Mouse (Mus musculus): ENCODE measurements around the gene Lpcat3. TPM values are rescaled to one million over a fixed set of nuclear protein-coding genes. Genes with fewer than 3 reads are reported as not detected.
A peak's percentile ranks its signal among the peaks of the same experiment; 100 is the strongest.
"Not testable (repeated sequence)": the region's sequence is repeated elsewhere in the genome, so short reads cannot be mapped to it uniquely, and the experiment has no call there.

Lpcat3 gene
- 211 and 383 TPM in 2 replicates for polyA plus RNA-seq (2012; rRNA removed)

GRCm38 (mm10) chr6:124662477-124663423 lies at the start of gene Lpcat3:
TSS of gene Lpcat3 (plus strand) at chr6:124663027.
- WGBS: under 1% methylated on average over 86 of the region's 87 CpGs

DNA sequence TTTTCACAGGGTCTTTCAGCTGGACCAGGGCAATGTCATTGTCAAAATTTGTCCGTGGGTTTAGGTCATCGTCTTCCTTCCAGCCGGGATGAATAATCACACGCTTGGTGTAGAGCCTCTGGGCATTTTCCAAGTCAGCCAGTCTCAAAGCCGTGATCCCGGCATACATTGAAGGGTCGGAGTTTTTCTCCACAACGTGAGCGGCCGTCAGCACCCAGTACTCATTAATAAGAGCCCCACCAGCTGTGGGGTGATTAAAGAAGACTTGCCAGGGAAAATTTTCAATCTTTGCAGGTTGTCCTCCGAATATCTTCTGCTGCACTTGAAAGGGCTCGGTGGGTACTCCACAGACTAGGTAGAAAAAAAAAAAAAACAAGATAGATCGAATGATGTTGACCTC lies 37.2 kb upstream of the Lpcat3 start:
- no peak for DNase-seq (ENCODE audit: low read depth, low spot score)
- 81% methylated on average over 13 of the region's 13 CpGs for WGBS

More at GRCm38 (mm10) chr6:124662477-124663423, at the start of gene Lpcat3:
- DNase-seq (ENCODE audit: low read depth, low spot score): peak; percentile 82

- WGBS: 28% methylated on average over 1 of the region's 1 CpGs
- not testable (repeated sequence) for DNase-seq (ENCODE audit: low read depth, low spot score)
Observed at GRCm38 (mm10) chr6:124626184-124626583, 36.6 kb upstream of the Lpcat3 start.

DNA sequence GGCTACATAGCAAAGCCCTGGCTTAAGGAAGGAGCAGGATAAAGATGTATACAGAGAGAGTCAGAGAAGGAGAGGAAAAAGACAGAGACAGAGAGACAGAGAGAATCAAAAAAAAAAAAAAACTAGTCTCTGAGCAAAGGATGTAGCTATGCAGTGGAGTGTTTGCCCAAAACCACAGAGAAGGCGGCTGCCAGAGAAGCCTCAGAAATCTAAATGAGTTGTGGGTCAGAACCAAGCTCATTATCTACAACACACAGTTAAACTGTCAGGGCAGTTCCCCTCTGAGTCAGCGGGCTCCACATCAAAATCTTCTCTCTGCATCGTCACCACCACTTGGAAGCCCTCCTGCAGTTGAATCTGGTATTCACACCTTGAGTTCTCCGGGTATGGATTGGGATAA lies 32.1 kb upstream of the Lpcat3 start:
- WGBS: 74% methylated on average over 4 of the region's 4 CpGs
- no peak for DNase-seq (ENCODE audit: low read depth, low spot score)

- not testable (repeated sequence) for DNase-seq (ENCODE audit: low read depth, low spot score)
- 73% methylated on average over 2 of the region's 2 CpGs for WGBS
Observed at GRCm38 (mm10) chr6:124635985-124636384, 26.8 kb upstream of the Lpcat3 start, which contains the start of gene C1s2. TSS of gene C1s2 (minus strand) at chr6:124636085.

DNA sequence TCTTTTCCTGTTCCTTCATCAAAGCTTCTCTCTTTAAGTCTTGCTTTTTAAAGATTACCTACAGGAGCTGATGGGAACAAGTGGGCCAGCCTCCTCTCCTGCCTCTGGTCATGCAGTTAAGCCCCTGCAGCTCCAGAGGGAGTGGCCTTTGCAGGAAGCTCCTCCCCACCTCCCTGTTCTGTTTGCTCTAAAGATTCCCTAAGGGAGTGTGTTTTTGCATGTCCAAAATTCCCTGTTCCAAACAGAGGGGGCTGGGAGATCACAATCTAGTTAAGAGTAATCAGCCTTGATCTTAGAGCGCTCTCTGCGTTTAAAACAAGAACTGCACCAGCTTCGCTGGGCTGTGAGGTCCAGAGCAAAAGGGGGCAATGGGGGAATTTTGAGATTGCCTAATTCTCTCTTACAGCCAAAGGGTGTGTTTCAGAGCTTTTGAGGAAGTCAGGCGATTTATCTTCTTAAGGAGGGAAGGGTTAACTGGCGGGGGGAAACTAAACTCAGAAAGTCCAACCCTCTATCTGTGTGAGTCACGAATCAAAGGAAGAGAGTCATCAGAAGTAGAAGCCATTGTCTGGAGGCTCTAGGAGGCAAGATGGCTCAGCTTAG lies 25.9 kb upstream of the Lpcat3 start:
- 18% methylated on average over 6 of the region's 6 CpGs for WGBS

DNA sequence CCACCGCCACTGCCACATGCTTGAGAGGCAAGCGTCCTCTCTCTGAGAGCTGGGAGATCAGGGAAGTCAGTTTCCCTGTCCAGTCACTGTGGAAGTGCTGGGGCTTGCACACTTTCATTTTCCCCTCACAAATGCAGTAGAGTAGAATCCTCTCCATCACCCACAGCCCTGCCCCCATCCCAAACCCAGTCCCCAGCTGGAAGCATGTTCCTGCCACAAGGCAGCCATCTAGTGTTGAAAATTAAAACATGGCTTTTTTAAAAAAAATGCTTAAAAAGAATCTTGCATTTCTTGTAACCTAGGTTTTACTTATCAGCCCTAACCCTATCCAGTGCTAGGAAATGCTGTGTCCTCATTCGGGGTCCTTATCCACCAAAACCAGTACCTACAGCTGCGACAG lies 22.8 kb upstream of the Lpcat3 start:
- no peak for DNase-seq (ENCODE audit: low read depth, low spot score)
- 84% methylated on average over 4 of the region's 4 CpGs for WGBS

More for the DNA sequence above, 25.9 kb upstream of the Lpcat3 start:
- DNase-seq (ENCODE audit: low read depth, low spot score): not testable (repeated sequence)

- peak; percentile 29 for DNase-seq (ENCODE audit: low read depth, low spot score)
- 29% methylated on average over 8 of the region's 8 CpGs for WGBS
Observed at GRCm38 (mm10) chr6:124640997-124641396, 21.8 kb upstream of the Lpcat3 start.

DNA sequence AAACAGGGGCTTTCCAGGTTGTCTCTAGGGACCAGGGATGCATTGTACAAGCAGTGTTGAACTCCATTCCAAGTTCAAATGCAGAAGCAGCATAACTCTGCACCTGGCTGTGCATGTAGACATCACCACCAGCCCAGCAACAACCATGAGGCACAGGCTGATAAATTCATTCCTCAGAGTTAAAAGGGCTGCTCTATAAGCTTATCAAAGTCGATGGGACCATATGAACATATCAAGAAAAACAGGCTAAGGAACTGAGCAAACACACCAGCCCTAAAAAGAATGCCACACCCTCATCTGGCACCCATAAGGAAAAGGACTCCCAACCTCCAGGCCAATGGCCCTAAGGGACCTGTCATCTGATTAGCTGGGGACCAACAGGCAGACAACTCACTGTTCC lies 16.4 kb upstream of the Lpcat3 start:
- 23% methylated on average over 1 of the region's 1 CpGs for WGBS
- peak; percentile 18 for DNase-seq (ENCODE audit: low read depth, low spot score)

DNA sequence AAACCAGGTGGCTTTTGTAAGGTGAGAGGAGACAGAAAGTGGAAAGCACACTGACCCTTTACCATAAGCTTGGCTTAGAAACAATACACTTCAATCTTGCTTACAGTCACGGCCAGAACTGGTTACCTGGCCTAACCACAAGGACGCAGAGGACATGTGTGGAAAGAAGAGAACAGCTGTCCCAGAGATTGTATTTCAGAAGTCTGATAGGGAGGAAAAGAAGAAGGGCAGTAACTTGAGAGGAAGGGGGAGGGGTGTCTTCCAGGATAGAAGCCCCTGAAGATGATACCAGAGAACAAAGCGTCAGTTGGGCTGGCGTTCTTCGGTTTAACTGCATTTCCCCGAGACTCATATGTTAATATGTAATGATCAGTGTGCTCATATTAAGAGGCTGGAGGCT lies 6.9 kb upstream of the Lpcat3 start:
- DNase-seq (ENCODE audit: low read depth, low spot score): no peak
- 63% methylated on average over 6 of the region's 6 CpGs for WGBS

- no peak for DNase-seq (ENCODE audit: low read depth, low spot score)
- WGBS: 71% methylated on average over 2 of the region's 2 CpGs
Observed at GRCm38 (mm10) chr6:124658067-124658466, 4.8 kb upstream of the Lpcat3 start.

DNA sequence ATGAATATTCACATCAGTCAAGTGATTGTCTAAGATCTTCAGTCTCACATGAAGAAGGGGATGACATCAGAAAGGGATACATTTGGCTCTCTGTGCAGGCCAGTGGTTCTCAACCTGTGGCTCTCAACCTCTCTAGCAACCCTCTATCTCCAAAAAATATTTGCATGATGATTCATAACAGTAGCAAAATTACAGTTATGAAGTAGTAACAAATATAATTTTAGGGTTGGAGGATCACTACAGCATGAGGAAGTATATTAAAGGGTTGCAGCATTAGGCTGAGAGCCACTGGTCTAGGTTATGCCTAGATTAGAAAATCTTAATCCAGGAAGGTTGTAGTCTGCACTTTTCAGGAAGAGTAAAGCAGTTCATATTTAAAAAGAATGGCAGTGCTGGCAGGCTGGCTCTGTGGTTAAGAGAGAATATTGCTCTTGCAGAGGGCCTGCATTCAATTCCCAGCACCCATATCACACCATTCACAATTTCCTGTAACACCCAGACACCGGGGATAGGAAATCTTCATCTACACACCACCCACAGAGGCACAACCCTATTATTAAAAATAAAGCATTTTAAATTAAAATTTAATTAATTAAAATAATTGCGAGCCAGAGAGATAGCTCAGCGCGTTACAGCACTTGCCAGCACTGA lies 1.5 kb upstream of the Lpcat3 start:
- 95% methylated on average over 4 of the region's 4 CpGs for WGBS
- DNase-seq (ENCODE audit: low read depth, low spot score): no peak

DNA sequence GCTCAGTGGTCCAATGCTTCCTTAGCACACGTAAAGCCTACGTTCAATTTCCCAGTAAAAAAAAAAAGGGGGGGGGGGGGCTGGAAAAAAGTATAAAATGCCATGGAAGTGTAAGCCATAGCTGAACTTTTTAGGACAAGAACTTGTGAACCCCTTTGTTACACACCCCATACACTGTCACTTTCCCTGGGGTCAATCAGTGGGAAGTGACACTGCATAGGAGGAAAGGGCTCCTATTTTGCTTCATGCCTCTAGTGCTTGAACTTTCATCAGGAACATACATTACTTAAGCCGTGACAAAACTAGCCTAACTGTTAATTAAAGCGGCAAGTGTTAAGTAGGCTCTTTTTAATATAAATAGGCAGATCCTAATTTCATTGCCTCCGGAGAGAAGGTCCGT lies 832 bp upstream of the Lpcat3 start:
- 36% methylated on average over 6 of the region's 6 CpGs for WGBS
- no peak for DNase-seq (ENCODE audit: low read depth, low spot score)

DNA sequence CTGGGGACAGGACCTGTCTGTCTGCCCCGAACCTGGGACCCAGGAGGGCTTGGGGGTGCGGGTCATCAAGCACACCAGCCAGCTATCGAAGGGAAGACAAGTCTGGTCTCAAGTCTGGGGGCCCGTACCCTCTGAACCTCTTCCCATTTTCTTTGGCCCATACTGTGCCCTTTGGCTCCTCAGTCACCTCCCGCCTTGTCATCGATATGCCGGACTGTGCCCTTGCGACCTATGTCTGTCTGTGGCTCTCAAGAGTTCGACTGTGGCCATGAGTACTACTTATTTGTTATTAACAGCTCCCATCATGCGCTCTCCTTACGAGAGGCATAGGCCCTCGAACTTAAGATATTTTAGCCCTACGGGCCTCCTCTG lies 583 bp downstream of the Lpcat3 start:
- 8% methylated on average over 13 of the region's 13 CpGs for WGBS
- DNase-seq (ENCODE audit: low read depth, low spot score): no peak

GRCm38 (mm10) chr6:124664256-124664655 lies 1.4 kb downstream of the Lpcat3 start:
- 73% methylated on average over 7 of the region's 7 CpGs for WGBS

DNA sequence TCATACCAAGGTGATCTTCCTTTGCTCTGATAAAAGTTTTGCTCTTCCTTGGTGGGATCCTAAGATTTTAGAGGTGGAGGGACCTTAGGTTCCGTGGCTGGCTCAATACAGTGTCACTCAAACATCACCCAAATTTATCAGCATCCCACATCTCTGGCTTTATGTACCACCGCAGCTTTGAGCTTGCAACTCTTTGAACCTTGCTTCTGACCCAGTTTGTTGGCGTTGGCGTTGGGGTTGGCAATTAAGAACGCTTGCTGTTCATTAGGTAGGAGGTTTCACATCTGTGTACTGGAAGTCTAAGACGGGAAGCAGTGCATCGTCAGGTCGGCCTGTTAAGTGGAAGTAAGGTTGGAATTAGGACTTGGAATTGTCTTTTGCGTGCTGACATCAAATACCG lies 2.2 kb downstream of the Lpcat3 start:
- 91% methylated on average over 10 of the region's 10 CpGs for WGBS

More at GRCm38 (mm10) chr6:124664256-124664655, 1.4 kb downstream of the Lpcat3 start:
- no peak for DNase-seq (ENCODE audit: low read depth, low spot score)

DNA sequence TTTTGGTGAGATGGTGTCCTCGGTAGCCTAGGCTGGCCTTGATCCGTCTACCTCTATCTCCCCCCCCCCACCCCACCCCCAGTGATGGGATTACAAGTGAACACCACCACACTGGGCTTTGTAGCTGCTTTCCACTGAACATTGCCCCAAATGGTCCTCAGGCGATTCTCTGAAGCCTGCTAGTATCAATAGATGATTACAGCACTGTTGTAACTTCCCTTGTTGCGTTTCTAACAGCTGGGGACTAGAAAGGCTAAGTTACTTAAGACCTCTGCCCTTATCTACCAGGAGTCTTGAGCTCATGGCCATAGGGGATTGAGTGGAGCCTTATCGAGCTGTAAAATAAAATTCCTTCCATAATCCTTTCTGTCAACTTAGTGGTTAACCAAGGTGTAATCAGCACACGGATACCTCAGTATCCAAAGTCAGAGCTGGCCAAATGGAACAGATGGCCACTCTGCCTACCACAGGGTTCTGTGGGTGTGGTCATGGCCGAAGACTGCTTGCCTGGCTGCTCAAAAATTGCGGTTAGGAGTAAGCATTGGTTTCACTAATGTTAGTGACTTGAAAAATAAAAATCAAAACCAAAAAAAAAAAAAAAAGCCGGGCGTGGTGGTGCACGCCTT lies 6.5 kb downstream of the Lpcat3 start:
- DNase-seq (ENCODE audit: low read depth, low spot score): no peak
- WGBS: 81% methylated on average over 11 of the region's 11 CpGs

More for the DNA sequence above, 2.2 kb downstream of the Lpcat3 start:
- no peak for DNase-seq (ENCODE audit: low read depth, low spot score)

DNA sequence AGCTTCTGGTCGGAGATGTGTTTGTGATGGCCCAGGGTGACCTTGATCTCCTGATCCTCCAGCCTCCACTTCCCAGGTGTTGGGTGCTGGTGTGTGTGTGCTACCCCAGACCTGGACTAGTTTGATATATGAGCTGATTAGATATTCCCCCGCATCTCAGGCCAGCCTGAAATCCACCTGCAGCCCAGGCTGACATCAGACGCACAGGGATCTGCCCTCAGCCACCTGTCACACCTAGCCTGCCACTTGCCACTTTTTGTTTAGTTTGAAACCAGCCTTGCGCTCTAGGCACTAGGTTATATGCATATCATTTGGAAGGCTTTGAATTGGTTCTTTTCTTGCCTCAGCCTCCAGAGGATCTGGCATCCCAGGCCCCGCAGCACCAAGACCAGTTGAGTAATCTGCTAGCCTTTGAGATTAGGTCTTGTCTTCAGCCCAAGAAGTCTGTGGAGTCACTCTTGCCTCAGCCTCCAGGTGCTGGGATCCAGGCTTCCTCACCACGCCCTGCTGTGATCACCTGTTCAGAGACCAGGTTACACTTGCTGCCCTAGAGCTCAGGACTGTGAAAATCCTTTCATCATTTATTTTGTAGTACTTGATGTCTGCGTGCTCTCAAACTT lies 7.6 kb downstream of the Lpcat3 start:
- 77% methylated on average over 7 of the region's 7 CpGs for WGBS
- no peak for DNase-seq (ENCODE audit: low read depth, low spot score)

- WGBS: 26% methylated on average over 6 of the region's 6 CpGs
- DNase-seq (ENCODE audit: low read depth, low spot score): no peak
Observed at GRCm38 (mm10) chr6:124672100-124672499, 9.3 kb downstream of the Lpcat3 start.

All from large intestine, adult 2 months (tissue).